Mouse (Mus musculus) spleen, adult 10 weeks (tissue): ENCODE data around the gene Sst. TPM values are rescaled to one million over a fixed set of nuclear protein-coding genes. Genes with fewer than 3 reads are reported as not detected.

ENCODE experiments used
- polyA plus RNA-seq: library from polyadenylated mRNA; stranded (reverse); fragments of 350-450 nt; fragmentation: Illumina TruSeq; extraction: RNeasy Lipid Tissue Mini Kit (QIAGEN cat#74804); gene quantifications from one replicate; pipeline ENCODE4 v1.2.3, GENCODE M21; 2015; ENCODE audit warnings: low replicate concordance; ENCODE audit not compliant: insufficient read depth

Gene Sst
- not detected for polyA plus RNA-seq

DNA sequence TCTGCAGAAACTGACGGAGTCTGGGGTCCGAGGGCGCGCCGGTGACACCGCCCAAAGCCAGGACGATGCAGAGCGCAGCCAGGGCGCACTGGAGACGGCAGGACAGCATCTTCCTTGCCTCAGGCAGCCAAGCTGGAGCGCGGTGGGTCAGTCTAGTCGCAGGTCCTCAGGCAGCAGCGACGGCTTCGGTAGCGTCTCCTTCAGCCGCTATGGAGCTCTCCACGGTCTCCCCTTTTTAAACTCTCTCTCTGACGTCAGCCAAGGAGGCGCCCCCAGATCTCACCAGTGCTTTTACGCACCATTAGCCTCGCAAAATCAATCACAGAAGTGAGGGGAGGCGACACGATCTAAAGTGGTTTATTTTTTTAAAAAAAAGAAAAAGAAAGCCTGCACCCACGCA lies at the start of gene Sst:
Gene Sst (minus strand): TSS at position 323 of the 400 bp plus-strand sequence.

DNA sequence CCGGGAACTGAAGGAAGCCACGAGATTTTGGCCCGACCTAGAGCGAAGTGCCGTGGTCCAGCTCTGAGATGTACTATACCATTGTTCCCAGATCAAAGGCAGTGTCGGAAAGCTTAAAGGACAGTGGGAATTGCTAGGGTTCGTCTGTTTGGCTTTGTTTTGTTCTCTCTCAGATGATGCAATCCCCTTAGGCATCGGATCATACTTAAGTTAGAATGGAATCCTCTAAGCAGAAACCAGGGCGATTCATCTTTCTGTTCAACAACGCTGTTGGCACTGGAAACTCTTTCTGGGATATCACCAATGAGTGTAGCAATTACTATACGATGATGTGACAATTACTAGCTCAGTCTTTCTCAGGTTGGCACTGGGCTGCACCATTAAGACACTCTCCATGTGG lies 41.5 kb upstream of the Sst start, which contains the start of gene Rtp2:
Gene Rtp2 (minus strand): TSS at position 101 of the 400 bp plus-strand sequence.

Other genes with a start within 250 kb of the Sst start
- gene Rtp2, start 41.4 kb upstream of the Sst start, polyA plus RNA-seq: not detected
- gene Gm37419, start 97.5 kb upstream of the Sst start, polyA plus RNA-seq: not detected
- 31.1 TPM for gene Bcl6, start 97.9 kb upstream of the Sst start, polyA plus RNA-seq